Mouse (Mus musculus) adrenal gland (tissue): ENCODE results near the gene Hoxa7.

Experiments
- intact Hi-C: fragments of 180-260 bp; cut with DNase I; formaldehyde crosslinking; loops from one replicate; pipeline ENCODE4 v1.15.1; 2025

Gene Hoxa7

DNA sequence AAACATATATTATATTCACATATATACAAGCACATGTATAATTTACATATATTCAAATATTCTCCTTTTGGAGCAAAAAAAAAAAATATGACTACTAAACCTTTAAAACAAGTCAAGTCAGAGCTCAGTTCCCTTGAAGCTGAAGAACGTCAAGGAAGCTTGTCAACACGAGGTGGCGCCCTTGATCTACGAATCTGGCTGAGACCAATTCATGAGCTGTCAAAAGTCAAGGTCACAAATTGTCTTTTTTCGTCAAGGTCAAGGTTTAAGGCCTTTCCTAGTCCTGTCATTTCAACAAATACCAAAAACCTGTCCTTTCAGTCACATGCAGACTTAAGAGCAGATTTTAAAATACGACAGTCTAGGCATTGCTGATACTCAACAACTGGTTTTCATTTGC, 35.3 kb upstream of the Hoxa7 start:
- intact Hi-C loops, result loop anchor here (5.0 kb wide), 2 partner anchors 585 to 660 kb away; no protein-coding TSS in a partner anchor

DNA sequence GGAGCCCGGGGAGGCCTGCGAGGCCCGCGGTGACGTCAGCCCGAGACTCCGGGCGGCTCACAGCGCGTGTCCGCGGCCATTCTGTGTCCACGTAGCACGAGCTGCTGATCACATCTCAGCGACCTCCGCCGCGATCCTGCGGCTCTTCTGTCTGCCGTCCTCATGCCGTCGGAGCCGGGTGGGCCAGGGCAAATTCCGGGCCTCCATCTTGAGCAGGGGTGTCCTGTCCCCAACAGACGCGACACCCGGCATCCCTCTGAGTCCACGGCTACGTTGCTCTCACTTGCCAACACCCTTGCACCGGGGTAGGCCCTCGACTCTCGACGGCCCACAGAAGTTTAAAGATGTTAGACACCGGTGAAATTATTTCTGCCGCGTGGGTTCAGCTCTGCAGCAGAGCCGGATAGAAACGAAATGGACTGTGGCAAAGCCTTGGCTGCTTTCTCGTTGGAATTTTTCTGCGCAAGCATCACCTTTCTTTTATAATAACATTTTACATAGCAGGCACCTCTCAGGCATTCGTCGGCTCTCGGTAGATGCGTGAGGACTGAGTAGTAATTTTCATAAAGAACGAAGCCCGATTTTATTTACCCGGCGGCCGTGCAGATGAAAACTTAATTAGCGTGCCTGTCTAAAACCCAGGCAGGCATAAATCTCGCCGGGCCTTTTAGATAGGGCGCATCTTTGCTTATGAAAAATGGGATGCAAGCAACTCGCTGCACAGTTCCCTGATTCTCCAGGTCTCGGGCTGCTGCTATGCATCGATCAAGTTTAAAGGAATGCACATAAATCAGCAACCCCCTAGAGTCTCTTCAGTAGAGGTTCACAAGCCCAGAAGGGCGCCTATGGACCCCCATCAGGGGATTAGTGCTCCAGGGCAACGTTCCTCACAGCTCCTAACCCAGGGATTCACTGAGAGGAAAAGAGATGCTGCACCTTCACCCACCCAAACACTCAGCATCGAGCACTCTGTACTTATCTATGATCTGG, 32.2 kb upstream of the Hoxa7 start:
- intact Hi-C loops, result no loop called here

DNA sequence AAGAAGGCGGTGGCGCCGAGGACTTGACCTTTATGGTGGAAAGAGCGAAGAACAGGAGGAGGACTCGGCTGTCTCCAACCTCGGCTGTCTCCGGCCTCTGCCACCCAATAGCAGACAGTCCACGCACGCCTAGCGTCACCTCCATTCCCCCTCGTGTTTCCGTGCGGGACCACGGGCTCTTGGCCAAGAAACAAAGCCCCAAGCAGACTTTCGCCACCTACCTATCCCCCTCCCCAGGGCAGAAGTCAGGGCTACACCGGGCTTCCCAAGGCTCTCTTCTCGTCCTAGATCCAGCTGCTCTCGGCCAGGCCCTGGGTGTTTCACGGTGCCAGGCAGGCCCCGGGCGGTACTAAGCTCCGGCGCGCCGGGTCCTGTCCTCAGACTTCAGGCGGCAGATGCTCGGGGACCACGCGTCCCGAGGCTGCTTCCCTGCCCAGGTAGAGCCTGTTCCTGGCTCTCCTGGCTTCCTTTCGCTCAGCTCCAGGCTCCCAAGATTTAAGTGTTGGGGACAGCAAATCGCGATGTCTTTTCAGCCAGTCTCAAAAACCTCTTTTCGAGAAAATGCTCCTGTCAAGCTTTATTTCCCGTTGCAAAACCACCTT, 31.2 kb upstream of the Hoxa7 start:
- intact Hi-C loops, result no loop called here

DNA sequence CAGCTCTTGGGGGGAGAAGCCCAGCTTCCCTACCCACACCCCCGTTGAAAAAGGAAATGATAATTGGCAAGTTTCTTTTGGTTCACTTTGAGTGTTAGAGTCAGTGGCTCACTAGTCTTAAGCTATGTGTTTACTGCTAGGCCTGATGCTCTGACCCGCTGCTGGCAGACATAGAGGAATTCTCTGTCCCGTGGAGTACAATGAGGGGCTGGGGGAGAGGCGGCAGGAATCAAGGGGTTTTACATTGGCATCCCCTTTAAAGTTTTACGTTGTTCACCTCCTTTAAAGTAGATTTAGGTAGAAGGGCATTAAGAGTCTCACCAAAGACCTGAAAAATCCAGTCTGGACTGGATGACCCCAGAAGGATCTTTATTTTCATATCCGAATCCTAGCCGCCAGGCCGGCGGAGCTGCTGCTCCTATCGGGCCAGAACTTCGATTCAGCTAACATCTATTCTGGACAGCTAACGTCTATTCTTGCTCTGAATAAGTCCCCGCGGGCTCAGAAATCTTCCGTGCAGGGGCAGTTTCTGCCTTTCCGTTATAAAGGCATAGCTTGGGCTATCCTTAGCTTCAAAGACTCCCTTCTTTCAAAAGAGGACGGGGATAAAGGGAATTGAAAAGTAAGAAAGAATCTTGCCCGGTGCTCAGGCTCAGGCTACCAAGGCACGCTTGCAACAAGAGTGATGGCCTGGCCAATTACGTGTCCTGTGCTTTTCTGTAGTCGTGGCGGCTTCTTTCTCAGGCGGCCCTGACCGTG, 30.5 kb upstream of the Hoxa7 start:
- intact Hi-C loops, result no loop called here

DNA sequence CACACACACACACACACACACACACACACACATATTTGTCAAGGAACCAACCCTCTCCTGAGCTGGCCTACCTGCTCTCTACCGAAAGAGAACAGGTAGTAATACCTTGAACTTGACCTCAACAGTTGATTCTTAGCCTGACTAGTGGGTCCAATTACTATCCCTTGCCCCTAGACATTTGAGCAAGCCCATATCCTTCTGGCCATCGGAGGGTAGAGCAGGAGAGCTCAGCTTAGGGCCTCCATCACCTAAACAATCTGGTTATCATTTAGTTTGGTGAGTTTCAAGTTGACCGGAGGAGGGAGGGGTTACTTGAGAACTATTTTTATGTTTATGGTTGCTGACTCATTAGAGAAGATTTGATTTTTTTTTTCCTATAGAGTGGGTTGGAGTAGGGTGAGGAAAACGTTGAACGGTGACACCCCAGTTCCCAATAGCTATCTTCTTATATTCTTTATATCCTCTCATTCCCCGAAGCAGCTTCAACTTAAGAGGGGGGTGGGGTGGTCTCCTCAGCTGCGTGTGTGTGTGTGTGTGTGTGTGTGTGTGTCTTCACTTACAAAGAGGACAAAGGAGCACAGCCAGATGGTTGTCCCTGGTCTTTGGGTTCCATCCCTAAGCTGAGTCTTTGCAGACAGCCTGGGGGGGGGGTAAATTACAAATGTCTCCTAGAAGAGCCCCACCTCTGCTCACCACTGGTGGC, 29.7 kb upstream of the Hoxa7 start:
- intact Hi-C loops, result no loop called here

DNA sequence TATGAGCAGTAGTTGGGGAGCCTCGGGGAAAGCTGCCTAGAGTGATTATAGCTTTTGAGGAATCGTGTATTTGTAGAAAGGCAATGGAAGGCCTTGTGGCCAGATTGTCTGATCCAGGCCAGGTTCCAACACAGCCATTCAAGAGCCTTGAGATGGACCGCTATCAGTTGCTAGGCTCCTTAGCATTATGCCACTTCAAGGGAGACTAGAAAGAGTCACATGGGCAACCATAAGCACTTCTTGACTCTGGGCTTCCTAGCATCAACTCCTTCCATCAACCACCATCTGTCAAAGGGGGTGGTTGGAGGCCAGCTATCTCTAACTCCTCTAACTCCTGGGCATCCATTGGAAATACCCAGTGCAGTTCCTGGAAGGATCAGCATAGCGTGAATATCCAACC, 28.2 kb upstream of the Hoxa7 start:
- intact Hi-C loops, result no loop called here

DNA sequence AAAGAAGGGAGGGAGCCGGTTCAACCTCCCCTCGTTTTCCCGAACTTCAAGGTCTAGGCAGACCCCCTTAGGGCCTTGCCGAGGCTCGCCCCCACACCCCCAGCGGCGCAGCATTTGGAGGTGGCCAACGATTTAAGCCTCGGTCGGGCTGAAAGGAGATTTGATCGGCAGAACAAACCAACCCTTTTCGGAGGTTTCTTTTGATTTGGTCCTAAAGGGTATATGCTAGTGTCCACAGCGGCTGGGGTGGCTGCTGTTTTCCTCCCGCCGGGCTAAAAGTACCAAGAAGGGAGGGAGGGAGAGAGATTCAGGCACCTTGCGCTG, 27.7 kb upstream of the Hoxa7 start:
- intact Hi-C loops, result no loop called here

DNA sequence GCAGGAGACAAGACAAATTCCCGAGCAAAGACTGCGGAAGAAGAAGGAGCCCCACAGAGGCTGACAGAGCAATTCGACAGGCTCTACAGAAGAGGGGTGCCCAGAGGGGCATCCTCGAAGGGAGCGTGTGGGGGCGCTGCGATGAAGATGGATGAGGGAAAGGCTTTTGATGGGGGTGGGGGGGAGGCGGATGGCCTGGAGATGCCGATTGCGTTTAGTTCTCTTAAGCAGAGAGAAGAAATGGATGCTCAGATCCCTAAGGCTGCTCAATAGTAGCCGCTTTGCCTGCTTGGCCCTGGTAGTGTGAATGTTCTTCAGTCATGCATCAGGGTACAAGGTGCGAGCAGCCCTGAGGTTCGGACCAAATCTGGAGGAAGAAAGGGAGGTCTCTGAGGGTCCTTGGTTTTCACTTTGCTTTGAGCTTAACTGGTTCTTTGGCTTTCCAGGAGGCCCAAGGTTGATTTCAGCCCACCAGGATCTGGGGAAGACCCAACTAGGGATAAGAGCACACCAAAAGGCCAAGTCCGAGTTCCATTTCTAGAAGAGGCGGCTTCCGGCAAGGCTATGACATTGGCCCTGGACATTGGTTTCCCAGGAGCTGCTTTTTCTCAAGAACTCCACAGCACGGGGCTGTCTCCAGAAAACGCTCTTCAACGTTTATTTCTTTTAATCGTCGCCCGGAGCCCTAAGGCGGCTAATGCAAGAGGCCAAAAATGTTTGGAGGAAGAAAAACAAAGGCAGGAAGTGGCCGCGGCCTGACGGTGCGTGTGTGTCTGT, 27.2 kb upstream of the Hoxa7 start:
- intact Hi-C loops, result no loop called here

DNA sequence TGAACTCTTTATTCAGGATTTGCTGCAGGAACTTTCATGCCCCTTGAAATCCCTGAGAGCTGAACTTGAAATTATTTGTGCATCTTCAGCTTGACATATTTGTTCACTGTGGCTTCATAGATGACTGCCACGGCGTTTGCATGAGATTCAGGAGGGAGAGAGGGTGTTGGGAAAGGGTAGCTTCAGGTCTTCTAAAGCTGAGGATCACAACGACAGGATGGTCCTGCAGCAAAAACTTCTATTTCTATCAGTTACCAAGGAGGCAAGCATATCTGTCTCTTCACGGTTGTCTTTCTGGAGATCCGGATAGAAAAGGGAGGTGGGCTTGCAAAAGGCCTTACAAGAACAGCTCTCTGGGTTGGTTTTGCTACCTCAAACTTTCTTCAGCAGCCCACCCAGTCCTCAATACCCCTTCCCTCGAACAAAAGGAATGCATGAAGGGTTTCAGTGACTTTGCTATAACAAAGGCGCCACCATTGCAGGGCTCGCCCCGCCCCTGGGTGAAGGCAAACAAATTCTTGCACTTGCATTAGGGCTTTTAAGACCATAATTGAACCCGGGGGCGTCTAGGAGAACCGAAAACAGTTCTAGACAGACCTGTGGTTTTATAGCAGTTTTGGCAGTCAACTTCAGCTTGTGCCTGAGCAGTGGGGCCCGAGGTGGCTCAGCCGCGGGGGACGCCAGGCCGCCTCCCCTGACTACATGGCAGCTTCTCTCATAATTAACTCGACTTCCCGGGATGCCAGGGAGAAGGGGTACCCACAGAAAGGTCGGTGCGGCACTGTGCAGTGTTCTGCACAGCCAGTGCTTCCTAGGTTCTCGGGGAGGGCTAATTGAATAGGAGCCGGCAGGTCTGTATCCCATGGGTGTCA, 26.3 kb upstream of the Hoxa7 start:
- intact Hi-C loops, result no loop called here

DNA sequence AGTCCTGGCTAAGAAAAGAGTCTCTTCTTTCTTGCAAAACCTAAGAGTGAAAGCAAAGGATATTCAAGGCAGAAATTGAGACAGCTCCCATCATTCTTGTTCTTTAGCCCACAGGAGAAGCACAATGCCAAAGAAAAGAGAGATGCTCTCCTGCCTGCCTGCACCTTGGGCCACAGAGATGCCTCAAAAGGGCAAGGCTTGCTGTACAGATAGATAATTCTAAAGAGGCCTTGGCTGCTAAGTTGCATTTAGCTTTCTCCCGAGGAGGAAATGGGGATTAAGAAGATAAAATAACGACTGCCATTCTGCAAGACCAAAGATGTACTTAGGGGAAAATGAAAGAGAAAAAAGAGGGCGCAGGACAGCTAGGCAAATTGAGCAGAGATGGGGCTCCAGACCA, 25.3 kb upstream of the Hoxa7 start:
- intact Hi-C loops, result no loop called here

DNA sequence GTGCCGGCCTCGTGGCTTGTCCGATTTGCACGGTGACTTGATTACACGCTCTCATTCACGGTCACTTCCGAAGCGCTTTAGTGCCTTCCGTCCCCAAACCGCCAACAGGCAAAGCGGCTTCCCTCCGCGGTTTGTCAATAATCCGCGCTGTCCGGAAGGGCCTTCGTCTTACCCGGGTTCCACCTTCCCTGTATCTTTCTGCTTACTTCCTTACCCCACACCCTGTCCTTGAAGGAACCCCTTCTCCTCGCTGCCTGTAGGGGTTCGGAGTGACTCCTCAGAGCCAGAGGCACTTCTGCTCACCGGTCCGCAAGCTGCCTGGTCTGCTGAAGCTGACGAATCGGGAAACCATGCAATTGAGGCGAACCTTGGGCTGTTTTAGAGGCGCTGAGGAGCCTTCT, 24.7 kb upstream of the Hoxa7 start:
- intact Hi-C loops, result no loop called here

DNA sequence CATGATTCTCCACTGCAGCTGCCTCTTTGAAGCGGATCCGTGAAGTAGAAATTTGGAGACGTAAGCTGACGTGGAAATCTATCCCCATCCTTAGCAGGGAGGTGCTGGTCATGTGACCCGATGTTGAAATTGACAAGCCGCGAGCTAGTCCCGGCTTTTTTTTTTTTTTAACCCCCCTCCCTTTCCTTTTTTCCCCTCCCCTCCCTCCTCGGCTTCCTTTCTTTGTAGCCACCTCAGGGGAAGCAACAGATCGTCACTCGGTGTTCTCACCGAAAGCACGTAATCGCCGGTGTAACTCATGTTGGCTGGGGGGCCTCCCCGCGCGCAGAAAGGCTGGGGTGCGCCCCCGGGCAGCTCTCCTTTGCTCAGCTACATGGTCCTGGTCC, 24.1 kb upstream of the Hoxa7 start, which contains the start of gene Hoxa11:
Gene Hoxa11 (minus strand): TSS at position 54 of the 386 bp plus-strand sequence.
- intact Hi-C loops, result no loop called here

DNA sequence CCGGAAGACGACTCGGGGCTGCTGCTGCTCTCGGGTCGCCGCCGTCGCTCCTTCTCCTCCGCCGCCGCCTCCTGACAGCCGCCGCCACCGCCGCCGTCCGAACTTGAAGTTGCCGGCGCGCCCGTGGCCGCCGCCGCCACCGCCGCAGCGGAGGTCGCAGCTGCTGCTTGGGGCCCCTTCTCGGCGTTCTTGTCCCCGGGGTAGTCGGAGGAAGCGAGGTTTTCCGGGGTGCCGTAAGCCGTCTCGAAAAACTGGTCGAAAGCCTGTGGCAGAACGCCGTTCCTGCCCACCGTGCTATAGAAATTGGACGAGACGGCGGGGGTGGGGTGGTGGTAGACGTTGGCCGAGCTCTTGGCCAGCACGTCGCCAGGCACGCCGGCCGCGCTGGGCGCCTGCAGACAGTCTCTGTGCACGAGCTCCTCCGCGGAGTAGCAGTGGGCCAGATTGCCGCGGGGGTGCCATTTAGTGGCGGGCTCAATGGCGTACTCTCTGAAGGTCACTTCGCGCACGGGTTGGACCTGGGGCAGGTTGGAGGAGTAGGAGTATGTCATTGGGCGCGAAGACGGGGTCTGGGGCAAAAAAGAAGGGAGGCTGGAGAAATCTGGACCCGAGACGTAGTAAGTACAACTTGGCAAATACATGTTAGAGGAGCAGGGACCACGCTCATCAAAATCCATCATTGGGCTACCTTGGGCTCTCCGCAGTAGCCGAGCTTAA, 23.5 kb upstream of the Hoxa7 start:
- intact Hi-C loops, result no loop called here

DNA sequence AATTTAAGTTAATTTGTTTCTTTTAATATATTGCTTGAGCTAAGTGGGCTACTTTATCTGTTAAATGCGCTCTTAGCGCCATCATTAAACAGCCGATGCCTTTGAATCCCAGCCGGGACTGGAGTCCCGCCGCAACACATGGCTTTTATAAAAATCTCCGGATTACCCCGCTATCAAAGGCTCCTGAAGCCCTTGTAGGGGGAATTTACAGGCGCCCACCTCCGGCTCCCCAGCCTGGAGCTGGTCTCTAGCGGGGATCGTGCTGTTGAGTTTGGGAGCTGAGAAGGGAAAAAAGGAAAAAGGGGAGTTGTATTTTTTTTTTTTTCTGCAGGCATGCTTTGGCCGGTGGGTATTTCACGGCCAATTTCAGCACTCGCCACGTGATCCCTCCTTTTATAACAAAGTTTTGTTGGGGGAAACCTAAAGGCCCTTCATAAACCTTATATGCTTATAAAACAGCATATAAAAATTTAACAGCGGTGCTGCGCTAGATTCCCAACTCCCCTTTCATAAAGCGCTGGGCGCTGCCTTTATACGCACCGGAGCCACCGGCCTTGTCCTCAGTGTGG, 22.9 kb upstream of the Hoxa7 start:
- intact Hi-C loops, result no loop called here

DNA sequence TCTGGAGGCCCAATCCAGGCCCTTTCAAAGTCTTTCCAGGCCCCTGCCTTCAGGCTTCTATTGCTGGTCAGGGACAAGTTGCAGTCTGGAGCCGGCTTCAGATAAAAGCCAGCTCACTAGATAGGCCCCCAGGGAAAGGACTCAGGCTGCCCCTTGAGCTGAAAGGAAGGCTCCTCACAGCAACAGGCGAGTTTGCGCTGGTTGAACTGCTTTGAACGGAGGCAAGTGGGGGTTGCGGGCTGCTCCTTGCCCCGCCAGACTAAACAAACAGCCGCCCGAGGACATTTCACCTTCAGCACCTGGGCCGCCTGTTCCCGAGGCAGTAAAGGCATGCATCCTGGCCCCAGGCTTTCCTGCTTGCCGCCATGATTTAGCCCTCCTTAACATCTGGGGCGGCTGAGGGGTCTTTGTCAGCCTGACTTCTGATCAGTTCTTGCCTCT, 22.0 kb upstream of the Hoxa7 start:
- intact Hi-C loops, result no loop called here

DNA sequence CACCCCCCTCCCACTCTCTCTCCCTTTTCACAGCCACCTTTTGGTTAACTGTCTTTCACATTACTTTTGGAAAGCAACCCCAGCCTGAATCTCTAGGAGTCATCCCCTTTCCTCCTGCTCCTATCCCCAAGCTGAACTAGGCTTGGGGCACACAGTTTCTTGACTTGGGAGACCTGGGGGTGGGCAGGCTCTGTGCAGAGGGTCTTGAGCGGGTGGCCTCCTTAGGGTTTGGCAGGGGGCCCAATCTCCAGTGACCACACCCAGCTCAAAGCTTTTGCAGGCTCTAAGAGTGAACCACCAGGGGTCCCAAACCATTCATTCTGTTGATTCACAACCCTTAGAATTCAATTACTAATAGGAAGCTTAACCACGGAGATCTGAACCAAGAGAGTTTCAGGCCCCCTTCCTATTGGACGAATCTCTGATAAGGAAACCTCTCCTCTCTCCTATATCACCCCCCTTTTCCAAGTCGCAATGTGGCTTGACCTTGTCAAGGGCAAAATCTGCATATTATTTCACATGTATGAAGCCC, 21.2 kb upstream of the Hoxa7 start:
- intact Hi-C loops, result no loop called here

DNA sequence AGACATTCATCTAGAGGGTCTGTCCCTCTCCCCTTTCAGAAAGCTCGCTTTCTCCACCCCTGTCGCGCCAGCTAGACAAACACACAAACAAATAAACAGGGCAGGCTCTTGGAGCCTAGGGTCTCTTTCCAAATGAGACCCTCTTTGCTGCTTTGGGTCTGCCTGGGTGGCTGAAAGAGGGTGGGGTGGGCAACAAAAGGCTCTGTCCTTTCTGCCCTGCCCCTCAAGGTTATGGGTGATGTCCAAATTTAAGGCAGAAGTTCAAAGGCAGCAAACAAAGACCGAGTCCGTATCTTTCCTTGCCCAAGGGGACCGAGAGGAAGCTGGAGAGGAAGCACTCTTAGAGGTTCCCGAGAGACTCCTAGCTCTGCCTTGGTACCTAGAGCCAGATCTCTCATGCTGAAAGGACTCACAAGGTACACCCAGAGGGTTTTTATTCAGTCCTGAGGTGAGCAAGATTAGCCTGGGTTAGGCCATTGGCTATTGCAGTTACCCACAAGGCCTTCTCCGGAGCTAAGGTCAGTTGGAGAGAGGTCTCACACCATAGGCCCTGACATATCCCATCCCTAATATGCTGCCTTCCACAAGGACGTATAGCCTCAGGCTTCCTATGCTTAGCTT, 19.5 kb upstream of the Hoxa7 start:
- intact Hi-C loops, result no loop called here
